Mouse (Mus musculus) adipocyte (in vitro differentiated cells): ENCODE measurements at regions not wholly inside any gene's neighbourhood (a gene's known extent, or its start where the extent isn't known, plus 50 kb on each side); places are given as distances from the start of the nearest gene placed in this dataset.

Source experiments
- DNase-seq: peaks from one replicate; pipeline ENCODE4 v3.0.0-alpha.2; 2016; ENCODE audit warnings: low spot score

DNA sequence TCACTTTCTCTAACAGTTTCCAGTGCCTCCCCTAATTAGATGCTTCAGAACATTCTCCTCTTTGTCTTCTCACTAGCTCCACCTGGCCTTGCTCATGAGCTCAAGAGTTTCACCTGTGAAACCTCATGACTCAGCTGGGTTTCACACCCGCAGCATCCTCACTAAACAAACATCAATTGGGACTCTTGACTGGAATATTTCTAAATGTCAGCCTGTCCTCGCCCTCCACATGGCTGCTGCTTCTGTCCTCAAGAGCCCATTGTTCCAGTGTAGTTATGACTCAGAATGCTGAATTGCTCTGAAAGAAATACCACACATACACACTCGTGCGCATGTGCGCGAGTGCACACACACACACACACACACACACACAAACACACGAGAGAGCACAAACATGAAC is 407.2 kb downstream of the Prss52 start:
- DNase-seq, result no peak

DNA sequence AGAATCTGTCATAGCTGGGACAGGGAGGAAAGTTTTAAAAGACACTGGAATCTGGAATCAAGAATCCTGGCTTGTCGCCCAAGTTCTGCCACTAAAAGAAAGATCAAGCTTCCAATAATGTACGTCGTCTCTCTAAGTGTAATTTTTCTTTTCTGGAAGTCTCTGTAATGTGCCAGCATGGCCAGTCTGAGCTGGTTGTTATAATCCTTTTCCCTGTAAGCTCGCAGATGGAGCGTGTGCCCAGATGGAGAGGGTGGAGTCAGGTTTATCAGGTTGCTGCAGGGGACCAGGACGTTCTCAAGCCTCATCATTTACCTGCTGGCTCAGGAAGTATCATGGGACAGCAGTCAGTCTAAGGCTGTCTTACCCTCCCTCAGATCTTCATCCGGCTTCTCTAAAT is 408.6 kb downstream of the Prss52 start:
- peak; percentile 2 for DNase-seq

DNA sequence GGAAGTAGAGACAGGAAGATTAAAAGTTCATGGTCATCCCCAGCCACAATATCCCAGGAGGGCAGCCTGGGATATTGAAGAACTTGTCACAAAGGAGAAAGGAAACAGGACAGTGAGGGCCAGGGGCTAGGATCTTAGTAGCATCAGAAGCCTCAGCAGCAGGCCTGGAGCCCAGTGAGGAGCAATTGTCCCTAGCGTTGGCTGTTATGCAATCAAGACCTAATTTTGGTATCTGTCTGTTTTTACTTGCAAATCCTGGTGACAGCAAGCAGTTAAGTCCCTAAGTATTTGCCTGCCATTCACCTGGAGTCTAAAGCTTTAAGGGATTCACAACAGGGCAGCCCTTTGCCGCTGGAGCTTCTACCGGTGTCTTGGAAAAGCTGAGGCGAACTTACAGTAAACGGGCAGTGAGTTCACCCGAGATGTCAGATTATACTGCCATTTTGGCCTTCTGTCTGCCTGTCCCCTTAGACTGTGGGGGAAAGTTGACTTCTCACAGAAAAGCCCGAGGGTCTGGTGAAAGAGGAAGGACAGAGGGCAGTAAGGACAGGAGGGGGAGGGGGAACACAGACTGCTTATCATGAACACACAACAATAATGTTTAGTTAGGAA is 413.6 kb downstream of the Prss52 start:
- no peak for DNase-seq

DNA sequence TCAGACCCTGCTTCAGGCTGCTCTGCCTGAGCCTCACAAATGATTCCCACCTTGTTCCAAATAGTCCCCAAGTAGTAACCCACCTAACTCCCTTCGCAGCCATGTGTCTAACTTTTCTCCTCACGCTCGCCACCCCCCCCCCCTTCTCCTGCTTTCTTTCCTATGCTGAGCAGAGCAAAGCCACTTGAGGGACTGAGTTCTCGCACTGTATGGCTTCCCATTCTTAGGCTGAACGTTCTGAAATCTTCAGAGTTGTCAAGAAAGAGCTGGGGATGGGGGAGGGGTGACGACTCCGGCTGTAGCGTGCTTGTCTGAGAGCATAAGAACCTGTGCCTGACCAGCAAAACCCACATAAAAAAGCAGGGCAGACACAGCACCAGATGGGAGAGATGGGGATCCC is 420.6 kb downstream of the Prss52 start:
- no peak for DNase-seq

DNA sequence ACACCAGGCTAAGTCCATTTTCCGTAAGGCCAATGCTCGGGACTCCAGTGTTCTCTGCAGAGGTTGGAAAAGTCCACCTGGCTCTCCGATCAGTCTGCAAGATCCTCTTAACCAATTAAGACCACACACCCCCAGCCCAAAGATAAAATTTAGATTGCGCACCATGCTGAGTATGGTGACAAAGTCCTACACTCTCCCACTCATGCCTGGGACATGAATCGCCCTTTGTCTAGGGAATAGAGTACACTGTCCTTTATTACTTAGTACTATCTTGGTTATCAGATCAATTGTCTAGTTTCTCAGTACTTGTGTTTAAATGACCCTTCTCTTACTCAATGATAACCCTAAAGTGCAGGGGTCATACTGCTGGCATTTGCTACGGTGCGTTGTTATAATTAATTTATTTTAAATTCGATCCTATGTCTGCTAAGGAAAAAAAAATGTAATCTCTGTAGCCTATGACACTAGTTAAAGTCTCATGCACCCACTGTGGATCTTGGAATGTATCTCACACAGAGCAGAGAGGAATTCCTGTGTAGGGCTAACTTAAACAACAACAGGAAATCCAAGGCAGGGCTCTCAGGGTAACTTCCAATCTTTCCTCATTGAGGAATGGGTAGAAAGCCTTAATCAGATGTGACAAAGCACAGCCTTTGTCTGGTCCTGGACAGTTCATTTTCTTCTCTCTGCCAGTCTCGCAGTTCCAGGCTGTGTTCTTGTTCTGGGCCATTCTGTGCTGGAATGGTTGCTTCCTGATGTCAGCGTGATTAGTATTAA is 421.4 kb downstream of the Prss52 start:
- DNase-seq, result no peak

DNA sequence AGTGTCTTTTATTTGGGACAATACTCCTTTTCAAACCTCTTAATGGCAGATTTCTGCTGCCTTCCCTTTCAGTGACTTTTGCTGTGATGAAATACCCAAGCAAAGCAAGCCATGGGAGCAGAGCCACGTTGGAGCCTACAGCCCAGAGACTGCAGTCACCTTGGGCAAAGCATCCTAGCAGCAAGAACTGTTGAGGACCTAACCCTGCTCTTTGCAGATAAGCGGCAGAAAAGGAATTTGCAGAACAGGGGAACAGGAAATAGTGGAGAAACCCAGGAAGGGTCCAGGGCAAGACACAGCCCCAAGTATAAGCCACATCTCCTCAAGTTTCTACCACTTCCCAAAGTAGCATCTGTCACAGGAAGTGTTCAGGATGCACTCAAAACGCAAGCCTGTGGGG is 426.5 kb downstream of the Prss52 start:
- no peak for DNase-seq

DNA sequence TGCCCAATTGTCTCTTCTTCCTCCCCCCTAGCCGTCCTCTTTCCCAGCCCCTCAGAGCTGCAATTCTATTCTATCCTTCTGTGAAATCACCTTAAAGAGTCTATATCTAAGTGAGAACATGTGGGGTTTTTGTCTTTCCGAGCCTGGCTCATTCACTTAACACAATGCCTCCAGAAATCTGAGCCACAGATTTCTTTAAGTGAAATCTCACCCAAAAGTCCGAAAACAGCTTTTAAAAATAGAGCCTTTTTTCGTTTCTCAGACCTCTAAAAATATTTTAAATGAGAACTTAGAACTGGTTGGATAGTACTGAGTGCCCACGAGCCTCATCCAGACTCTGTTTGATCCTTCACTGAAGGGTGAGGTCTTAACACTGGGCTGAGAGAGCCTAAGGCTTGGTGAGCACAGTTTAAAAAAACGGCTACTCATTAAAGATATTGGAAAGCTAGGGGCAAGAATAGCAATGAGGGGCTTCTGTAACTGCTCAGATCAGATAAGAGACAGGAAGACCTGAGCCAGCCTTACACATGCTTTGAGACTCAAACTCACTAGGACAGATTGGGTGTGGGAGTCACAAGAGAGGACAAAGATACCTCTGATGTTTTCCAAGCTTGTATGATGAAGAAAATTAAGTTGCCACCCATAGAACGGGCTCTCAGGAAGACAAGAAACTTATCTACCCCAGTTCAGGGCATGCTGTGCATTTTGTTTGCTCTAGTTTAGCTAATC is 427.3 kb downstream of the Prss52 start:
- no peak for DNase-seq

DNA sequence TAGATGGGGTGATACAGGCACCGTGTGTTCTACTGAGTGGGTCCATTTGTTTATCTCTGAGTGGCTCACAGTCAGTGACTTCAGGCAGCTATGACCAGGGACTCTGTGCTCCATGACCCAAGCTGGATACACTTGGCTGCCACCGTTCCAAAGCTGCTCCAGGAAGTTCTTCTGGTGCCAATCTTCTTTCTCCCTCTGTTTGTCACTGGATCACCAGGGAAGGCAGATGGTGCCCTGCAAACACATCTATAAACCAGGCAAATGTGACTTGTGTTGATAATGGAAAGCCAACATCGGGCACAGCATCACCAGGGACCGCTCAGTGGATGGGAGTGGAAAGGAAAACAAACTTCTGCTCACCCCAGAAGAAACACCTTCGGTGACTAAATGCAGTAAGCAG is 428.3 kb downstream of the Prss52 start:
- no peak for DNase-seq

DNA sequence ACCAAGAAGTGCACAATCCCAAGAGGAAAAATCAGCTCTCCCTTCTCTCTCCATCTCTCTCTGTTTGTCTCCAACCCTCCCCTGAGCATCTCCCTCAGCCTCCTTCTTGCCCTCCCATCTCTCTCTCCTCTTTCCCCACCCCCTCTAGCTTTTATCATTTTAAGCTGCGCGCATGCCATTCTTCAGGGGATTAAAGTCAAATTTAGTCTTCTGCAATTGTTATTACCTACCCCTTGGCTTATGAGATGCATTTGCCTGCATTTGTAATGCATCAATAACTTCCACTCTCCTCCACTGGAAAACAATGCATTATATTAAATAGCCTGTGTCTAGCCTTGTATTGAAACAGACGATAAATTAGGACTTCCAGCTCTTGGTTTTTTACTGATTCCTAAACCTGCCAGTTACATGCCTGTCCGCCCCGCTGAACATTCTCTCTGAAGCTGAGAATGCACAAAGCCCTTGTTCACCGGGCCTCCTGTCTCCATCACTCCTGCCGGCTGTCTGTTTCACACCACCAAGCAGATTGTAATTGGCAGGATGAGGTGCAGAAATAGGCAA is 429.6 kb downstream of the Prss52 start:
- no peak for DNase-seq

DNA sequence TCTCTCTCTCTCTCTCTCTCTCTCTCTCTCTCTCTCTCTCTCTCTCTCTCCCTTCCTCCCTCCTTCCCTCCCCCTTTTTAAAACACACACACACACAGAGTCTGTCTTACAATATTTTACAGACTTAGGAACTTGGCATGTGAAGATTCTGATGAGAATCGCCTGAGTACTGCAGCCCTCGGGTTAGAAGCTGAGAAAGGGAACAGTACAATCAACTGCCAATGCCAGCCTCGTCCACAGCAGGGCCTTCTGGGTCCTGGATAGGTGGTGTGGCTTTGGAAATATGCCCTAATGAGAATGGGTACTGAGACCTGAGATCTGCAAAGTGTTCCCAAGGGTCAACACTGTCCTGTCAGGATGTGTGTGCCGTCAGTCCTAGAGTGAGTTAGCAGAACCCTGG is 430.1 kb downstream of the Prss52 start:
- DNase-seq, result no peak

DNA sequence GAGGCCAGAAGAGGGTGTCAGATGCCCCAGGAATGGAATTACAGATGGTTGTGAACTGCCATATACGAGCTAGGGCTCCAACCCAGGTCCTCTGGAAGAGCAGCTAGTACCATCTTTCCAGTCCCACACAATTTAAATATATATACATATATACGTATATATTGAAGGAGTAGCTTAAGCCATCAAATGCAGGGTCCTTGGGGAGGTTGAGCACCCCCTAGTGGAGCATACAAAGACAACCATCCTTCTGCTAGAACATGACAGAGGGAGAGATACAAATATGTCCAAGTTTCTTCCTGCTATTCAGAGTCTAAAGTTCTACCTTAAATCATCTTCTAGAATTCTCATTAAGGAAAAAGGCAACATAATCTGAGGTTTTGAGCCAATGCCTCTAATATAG is 435.4 kb downstream of the Prss52 start:
- DNase-seq, result no peak

DNA sequence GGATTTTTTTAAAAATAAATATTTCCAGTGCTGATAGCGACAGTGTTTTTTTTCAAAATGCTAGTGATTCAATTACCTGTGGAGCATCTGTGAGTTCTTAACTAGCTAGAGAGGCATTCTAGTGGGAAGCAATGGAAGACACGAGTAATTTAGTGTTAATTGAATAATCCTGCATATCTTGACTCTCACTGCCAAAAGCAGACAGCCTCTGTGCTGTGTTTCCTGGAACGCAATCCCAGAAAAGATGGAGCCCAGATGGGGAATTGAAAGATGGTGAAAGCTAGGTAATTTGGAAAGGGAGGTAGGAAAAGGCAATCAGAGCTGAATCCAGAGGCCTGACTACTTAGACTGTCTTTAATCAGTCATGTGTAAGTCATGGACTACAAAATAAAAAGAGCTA is 441.0 kb downstream of the Prss52 start:
- DNase-seq, result no peak

DNA sequence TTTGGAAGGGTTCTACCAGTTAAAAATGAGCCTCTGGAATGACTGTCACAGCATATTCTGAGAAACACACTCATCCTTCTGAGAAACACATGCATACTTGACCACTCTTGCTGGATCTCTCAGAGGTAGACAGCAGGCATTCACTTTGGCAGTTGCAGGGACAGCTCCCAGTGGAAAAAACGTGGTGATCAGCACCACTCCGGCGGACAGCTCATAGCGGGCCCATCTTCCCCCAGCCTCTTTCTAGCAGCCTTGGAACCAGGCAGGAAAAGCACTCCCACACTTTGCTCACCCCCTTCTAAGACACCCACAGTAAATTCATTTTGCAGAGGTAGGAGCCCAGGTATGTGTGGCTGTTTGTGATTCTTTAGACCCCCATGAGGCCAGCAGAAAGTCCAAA is 442.7 kb downstream of the Prss52 start:
- peak; percentile 22 for DNase-seq

DNA sequence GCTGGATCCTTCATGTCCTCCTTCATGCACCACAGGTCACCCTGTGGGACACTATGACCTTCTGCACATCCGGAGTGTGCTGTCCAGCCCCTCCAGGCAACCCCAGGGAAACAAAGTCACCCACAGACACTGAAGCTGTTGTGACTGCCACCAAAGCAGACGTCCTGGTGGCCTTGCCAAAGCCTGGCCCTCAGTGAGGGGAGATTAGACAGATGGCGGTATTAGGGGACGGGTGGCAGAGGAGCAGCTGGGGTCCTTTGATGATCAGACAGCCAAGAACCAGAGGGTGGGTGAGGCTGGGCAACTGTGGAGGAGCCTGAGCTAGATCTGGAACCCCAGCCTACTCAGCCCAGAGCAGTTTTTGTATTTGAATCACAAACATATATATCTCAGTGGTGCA is 448.9 kb downstream of the Prss52 start:
- no peak for DNase-seq

DNA sequence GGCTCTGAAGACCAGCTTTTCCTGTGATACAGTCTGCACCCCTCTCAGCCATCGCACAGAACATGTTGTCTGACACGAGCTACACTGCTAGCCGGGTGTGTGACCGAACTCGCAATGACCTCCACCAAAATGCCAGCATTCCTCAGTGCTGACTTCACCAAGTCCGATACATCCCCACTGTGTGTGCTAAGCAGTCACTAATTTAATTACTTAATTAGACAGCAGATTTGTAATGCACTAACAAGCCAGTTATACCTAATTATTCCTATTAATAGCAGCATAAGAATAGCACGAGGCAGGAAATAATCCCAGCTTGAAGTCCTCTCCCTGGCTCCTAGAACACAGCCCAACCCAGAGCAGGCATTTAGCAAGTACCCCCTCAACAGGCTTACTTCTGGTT is 452.0 kb downstream of the Prss52 start:
- no peak for DNase-seq

DNA sequence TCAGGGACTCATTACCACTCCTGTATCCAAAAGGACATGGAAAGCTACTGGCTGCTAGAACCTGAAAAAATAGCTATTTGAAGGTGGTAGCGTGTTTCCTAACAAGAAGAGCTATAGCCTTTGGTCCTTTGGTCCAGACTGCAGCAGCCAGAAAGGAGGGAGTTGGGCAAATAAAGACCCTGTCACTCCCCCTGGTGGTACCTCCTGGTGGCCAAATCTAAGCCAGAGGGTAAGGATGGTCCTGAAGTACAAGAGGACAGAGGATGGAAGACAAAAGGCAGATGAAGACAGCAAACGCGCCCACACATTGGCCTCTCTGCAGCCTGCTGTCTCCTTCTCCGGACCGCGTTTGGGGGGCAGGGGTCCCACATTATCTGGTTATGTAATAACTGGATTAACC is 453.4 kb downstream of the Prss52 start:
- no peak for DNase-seq

DNA sequence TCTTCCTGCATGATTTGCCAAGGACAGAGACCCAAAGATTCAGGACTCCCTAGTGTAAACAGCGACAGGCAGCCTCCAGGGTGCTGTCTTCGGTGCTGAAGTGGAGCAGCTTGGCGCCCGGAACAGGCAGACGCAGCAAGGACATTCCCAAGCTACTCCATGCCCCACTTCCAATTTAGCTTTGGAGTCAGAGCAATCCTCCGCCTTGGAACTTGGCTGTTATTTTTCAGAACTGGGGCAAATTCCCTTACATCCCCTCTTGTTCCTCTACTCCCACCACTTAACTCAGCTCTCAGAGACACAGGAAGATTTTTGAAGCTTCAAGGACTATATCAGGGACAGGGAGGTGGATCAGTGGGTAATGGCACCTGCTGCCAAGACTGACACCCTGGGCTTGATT is 464.6 kb downstream of the Prss52 start:
- peak; percentile 33 for DNase-seq

DNA sequence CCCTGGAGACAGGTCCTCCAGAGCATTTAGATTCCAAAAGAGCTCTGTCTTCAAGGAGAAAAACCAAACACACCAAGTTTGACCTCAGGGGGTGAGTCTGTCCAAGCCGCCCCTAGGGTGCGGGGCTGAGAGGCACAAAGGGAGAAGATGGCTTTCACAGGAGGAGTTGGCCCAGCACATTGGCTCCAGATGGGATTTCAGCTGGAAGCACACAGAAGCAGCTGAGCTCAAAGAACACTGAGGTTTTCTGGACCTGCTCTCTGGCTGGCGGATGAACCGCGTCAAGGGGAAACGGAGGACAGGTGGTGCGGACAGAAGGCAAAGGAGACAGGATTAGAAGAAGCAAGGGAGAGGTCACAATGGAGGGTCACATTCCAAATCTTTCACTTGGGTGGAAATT is 466.9 kb downstream of the Prss52 start:
- no peak for DNase-seq

DNA sequence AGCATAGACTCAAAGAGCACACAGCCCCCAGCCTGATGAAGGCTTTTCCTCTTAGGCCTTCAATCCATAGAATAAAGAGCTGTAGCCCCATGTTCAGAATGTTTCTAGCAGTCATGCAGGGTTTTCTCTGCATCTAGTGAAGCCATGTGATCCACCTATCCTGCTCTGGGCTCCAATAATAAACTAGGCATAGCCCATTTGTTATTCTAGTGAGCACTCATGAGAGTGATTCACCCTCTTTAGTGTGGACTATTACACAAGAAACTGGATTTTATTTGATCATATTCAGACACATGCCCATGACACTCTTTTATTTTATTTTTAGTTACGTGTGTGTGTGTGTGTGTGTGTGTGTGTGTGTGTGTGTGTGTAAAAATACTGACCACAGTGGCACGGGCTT is 468.7 kb downstream of the Prss52 start:
- DNase-seq, result no peak

DNA sequence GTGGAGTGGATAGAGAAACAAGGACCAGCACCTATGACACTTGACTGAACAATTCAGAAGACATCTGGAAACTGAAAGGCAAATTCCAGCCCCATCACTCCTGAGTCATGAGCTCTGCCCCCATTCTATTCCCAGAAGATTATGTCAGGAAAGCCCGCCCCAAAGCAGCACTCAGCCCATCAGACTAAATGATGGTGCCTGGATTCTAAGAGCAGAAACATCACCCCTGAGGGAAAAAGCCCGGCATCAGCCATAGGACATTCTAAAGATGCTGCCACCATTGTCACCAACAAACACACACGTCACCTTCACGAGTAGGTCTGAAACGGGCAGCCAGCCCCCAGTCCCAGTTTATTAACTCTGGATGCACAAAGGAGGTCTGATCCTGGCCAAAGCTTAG is 469.7 kb downstream of the Prss52 start:
- DNase-seq, result no peak

DNA sequence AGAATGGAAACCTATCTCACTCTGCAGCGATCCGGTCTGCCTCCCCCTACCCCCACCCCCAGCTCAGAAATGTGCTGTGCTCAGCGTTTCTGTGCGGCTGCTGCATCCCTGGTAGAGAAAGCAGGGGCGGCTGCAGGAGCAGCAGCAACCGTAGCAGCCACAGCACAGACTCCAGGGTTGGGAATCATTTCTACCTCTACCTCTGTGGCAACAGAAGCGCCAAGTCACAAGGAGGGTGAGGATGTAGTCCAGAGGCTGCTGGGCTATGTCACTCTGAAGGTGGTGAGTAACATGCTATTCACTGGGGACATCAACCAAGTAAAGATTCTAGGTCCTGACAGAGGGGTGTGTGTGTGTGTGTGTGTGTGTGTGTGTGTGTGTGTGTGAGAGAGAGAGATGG is 470.2 kb downstream of the Prss52 start:
- no peak for DNase-seq

DNA sequence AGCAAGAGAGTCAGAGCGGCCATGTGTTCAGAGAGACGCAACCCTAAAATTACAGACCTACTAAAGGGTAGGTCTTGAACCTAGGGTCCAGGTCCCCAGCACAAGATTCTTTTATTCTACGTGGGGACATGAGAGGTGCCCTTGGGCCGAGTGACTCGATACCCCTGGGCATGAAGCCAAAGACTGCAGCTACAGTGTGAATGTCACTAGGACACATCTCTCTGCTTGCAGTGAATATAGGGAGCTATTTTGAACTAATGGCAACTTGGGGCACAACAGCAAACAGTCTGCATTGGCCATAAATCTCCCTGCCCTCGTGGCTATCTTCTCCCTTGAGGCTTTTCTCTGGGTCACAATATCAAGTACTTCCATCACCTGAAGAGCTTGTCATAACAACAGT is 470.7 kb downstream of the Prss52 start:
- no peak for DNase-seq

DNA sequence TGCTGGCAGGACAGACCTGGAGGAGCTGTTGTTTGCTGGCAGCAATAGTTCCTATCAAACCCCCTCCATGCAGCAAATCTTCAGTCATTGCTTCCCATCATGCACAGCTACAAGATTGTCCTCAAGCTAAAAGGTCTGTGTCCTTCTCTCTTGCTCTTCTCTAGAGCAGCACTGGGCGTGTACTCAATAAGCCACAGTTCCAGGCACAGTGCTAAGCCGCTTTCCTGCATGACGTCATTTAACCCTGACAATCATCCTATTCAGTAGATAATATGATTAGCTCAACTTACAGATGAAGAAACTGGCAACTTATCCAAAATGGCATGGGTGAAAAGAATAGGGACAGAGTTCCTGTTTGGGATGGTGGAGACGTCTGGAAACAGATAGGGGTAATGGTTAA is 471.9 kb downstream of the Prss52 start:
- DNase-seq, result no peak
